Mouse (Mus musculus) midbrain, embryonic 11.5 days (tissue): Measurements from ENCODE around the gene Rbm20. TPM values are rescaled to one million over a fixed set of nuclear protein-coding genes. Genes with fewer than 3 reads are reported as not detected.
A peak's percentile ranks its signal among the peaks of the same experiment; 100 is the strongest.

Source experiments
- ATAC-seq: fragments of 200-750 bp; cut with Nextera tagmentation; 2 replicates; pipeline ENCODE4 v1.8.0; 2017; ENCODE audit warnings: moderate TSS enrichment, moderate library complexity; ENCODE audit not compliant: low FRiP score
- DNase-seq: peaks from one replicate; pipeline ENCODE4 v3.0.0; 2015; ENCODE audit warnings: low spot score; ENCODE audit errors: missing footprints
- H3K27ac ChIP-seq: fragments of 300-500 bp; sonication (generic); 2 replicates; pipeline ENCODE4 v1.5.1; 2014; ENCODE audit warnings: low read depth, low read length
- H3K27me3 ChIP-seq: fragments of 300-500 bp; sonication (generic); 2 replicates; pipeline ENCODE4 v1.6.1; 2014; ENCODE audit warnings: mild to moderate bottlenecking, low read length, moderate library complexity, mixed read lengths; ENCODE audit not compliant: control insufficient read depth, insufficient read depth
- H3K36me3 ChIP-seq: fragments of 300-500 bp; sonication (generic); 2 replicates; pipeline ENCODE4 v1.6.1; 2014; ENCODE audit warnings: mild to moderate bottlenecking, low read length, moderate library complexity, mixed read lengths; ENCODE audit not compliant: control insufficient read depth, insufficient read depth
- H3K4me1 ChIP-seq: fragments of 300-500 bp; sonication (generic); 2 replicates; pipeline ENCODE4 v1.6.1; 2014; ENCODE audit warnings: low read length; ENCODE audit not compliant: control insufficient read depth, insufficient read depth
- H3K4me2 ChIP-seq: fragments of 300-500 bp; sonication (generic); 2 replicates; pipeline ENCODE4 v1.6.1; 2014; ENCODE audit warnings: mild to moderate bottlenecking, moderate library complexity
- H3K4me3 ChIP-seq: fragments of 300-500 bp; sonication (generic); 2 replicates; pipeline ENCODE4 v1.5.1; 2014; ENCODE audit warnings: low read depth, low read length
- H3K9ac ChIP-seq: fragments of 300-500 bp; sonication (generic); 2 replicates; pipeline ENCODE4 v1.6.1; 2014; ENCODE audit warnings: low read length
- H3K9me3 ChIP-seq: fragments of 300-500 bp; sonication (generic); 2 replicates; pipeline ENCODE4 v1.6.1; 2016; ENCODE audit warnings: low read length; ENCODE audit not compliant: control insufficient read depth
- WGBS: fragments of 180-500 bp; shearing (Covaris S2); extraction: QIAGEN DNeasy Blood & Tissue Kit; methylation state at CpG from one replicate; pipeline ENCODE4 v1.1.7; 2014; 5-methylcytosine and 5-hydroxymethylcytosine counted together
- polyA plus RNA-seq: library from polyadenylated mRNA; unstranded; fragments of >200 nt; fragmentation: Nextera tagmentation; extraction: Ambion mirVana; gene quantifications from 2 replicates; pipeline ENCODE4 v1.2.1, GENCODE M21; 2014

Rbm20 gene
- polyA plus RNA-seq, 1 experiment from 2014 or later = 1.0 TPM

DNA sequence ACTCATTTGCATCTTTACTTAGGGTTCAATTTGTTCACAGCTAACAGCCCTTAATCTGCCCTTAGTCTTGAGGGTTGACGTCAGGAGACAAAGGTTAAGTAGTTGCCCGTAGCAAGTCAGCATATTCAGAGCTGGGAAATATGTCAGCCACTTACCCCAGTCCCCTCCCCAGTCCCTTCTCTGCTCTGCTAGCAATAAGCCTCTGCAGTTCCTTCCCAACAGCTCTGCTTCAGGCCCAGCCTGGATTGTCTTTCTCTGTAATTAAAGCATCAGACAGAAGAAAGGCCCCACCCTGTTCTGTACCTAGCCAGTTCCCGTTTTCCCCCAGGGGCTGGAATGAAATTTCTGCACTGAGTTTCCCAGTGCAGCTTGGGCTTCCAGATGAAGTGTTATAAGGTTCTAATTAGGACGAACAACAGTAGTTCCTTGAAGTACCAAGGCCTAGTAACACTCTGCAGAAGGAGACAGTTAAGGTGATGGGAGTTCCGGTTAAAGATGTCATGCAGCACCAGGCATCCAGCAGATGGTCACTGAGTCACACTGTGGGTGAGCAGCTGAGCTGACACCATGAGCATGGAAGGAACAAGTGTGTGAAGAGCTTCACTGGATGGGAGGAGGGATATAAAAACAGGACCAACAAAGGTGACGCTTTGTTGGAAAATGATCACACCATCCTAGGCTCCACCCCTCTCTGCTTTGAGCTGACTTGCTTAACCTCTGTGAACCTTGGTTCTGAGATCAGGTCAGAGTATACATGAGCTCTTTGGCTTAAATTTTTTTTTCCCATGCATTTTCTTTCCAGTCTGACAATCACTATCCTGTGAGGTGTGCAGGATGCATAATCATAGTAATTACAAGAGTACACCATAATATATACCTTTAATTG lies 159.7 kb downstream of the Rbm20 start:
- Histone ChIP-seq H3K27ac (no peak overlapping the region), H3K4me3 (no peak overlapping the region), H3K4me2 (no peak overlapping the region), H3K9me3 (no peaks in the 10 kb centered on the region), H3K36me3 (no peaks in the 10 kb centered on the region), H3K9ac (no peak overlapping the region), H3K4me1 (peaks cover 6% of the 10 kb centered on the region; the same call in 1 of the 2 replicates), H3K27me3 (no peaks in the 10 kb centered on the region; the same call in 1 of the 2 replicates)
- DNase-seq = no peak
- WGBS = 63% methylated on average over 6 of the region's 6 CpGs
- no peak for ATAC-seq

DNA sequence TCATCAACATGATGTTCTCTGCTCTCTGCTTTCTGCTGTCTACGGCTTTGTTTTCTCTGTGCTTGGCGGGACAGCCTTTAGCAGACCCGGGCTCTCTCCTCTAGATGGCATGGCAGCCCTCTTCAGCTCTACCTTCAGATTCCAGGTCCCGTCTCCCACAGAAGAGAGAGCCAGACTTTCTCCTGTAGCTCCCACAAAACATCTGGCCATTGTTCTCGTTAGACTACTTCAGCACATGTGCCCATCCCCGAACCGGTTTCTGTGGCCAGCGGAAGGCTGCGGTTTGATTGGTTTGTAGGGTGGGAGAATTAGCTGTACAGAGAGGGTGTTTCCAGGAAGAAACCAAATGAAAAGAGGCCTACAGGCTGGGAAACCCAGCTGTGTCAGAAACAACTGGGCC lies 161.7 kb downstream of the Rbm20 start:
- Histone ChIP-seq H3K9ac (no peak overlapping the region), H3K4me3 (no peak overlapping the region), H3K27ac (no peak overlapping the region), H3K9me3 (no peaks in the 10 kb centered on the region), H3K4me1 (peaks cover 6% of the 10 kb centered on the region; the same call in 1 of the 2 replicates), H3K4me2 (no peak overlapping the region), H3K36me3 (no peaks in the 10 kb centered on the region), H3K27me3 (no peaks in the 10 kb centered on the region; the same call in 1 of the 2 replicates)
- DNase-seq (no peak), ATAC-seq (no peak)
- WGBS = 75% methylated on average over 9 of the region's 9 CpGs

- Histone ChIP-seq H3K27ac (no peak overlapping the region), H3K4me1 (peaks cover 6% of the 10 kb centered on the region; the same call in 1 of the 2 replicates), H3K4me2 (no peak overlapping the region), H3K9me3 (no peaks in the 10 kb centered on the region), H3K4me3 (no peak overlapping the region), H3K9ac (no peak overlapping the region), H3K27me3 (no peaks in the 10 kb centered on the region; the same call in 1 of the 2 replicates), H3K36me3 (no peaks in the 10 kb centered on the region)
- peak; percentile 58 for ATAC-seq
- DNase-seq = no peak
- 31% methylated on average over 6 of the region's 6 CpGs for WGBS
These were observed 162.7 kb downstream of the Rbm20 start for GRCm38 (mm10) chr19:53839837-53840236.

DNA sequence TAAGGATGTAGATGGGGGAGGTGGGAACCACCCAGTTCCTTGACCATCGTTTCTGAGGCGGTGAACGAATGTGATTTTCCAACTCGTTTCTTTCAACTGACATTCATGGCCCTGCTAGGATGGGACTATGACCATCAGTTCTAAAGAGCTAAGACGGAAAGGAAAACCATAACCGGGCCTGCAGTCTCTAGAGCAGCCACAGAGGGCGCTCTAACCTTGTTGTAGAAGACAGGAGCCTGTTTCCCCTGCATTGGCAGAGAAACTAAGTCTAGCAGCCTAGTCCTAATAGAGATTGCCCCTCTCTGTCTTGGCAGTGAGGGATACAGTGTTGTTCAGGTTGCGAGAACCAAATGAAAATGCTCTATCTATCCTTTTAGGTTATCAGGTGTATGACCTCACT lies 164.8 kb downstream of the Rbm20 start:
- DNase-seq (no peak), ATAC-seq (no peak)
- Histone ChIP-seq H3K9me3 (no peaks in the 10 kb centered on the region), H3K36me3 (no peaks in the 10 kb centered on the region), H3K4me3 (no peak overlapping the region), H3K27ac (no peak overlapping the region), H3K4me2 (no peak overlapping the region), H3K4me1 (peaks cover 6% of the 10 kb centered on the region; the same call in 1 of the 2 replicates), H3K9ac (no peak overlapping the region), H3K27me3 (no peaks in the 10 kb centered on the region; the same call in 1 of the 2 replicates)
- 62% methylated on average over 8 of the region's 8 CpGs for WGBS

GRCm38 (mm10) chr19:53843972-53844371 lies 166.9 kb downstream of the Rbm20 start:
- Histone ChIP-seq H3K4me1 (peaks cover 6% of the 10 kb centered on the region; the same call in 1 of the 2 replicates), H3K36me3 (no peaks in the 10 kb centered on the region), H3K27me3 (no peaks in the 10 kb centered on the region; the same call in 1 of the 2 replicates), H3K9me3 (no peaks in the 10 kb centered on the region), H3K27ac (no peak overlapping the region), H3K4me2 (no peak overlapping the region), H3K9ac (no peak overlapping the region), H3K4me3 (no peak overlapping the region)
- WGBS = 87% methylated on average over 8 of the region's 8 CpGs
- no peak for DNase-seq
- ATAC-seq = no peak

GRCm38 (mm10) chr19:53848272-53848995 lies 171.3 kb downstream of the Rbm20 start:
- 86% methylated on average over 10 of the region's 10 CpGs for WGBS
- no peaks in the 10 kb centered on the region for H3K27me3 ChIP-seq

GRCm38 (mm10) chr19:53850166-53850922 lies 173.2 kb downstream of the Rbm20 start:
- Histone ChIP-seq H3K27ac (no peak overlapping the region), H3K36me3 (no peaks in the 10 kb centered on the region), H3K9me3 (no peaks in the 10 kb centered on the region), H3K4me1 (peaks cover 16% of the 10 kb centered on the region), H3K4me3 (no peak overlapping the region), H3K4me2 (no peak overlapping the region), H3K27me3 (no peaks in the 10 kb centered on the region), H3K9ac (no peak overlapping the region)
- ATAC-seq = no peak
- WGBS = 74% methylated on average over 18 of the region's 18 CpGs
- DNase-seq = no peak

More at GRCm38 (mm10) chr19:53848272-53848995, 171.3 kb downstream of the Rbm20 start:
- no peak overlapping the region for H3K4me2 ChIP-seq
- no peak overlapping the region for H3K9ac ChIP-seq
- no peaks in the 10 kb centered on the region for H3K9me3 ChIP-seq
- H3K4me1 ChIP-seq = peaks cover 14% of the 10 kb centered on the region
- ATAC-seq = no peak
- H3K4me3 ChIP-seq = no peak overlapping the region
- H3K27ac ChIP-seq = no peak overlapping the region
- no peak for DNase-seq
- H3K36me3 ChIP-seq = no peaks in the 10 kb centered on the region

DNA sequence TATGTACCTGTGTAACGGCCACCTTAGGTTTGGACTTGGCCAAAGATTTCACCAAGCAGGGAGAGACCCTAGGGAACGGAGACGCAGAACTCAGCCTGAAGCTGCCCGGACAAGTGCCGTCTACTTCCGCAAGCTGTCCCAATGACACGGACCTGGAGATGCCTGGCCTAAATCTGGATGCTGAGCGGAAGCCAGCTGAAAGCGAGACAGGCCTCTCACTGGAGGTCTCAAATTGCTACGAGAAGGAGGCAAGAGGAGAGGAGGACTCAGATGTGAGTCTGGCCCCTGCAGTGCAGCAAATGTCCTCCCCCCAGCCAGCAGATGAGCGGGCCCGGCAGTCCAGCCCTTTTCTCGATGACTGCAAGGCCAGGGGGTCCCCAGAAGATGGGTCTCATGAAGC lies 174.2 kb downstream of the Rbm20 start:
- no peak for ATAC-seq
- H3K4me1 ChIP-seq = peaks cover 16% of the 10 kb centered on the region
- H3K4me2 ChIP-seq = no peak overlapping the region
- no peak for DNase-seq
- H3K27me3 ChIP-seq = no peaks in the 10 kb centered on the region
- no peaks in the 10 kb centered on the region for H3K9me3 ChIP-seq
- no peaks in the 10 kb centered on the region for H3K36me3 ChIP-seq
- WGBS = 83% methylated on average over 13 of the region's 13 CpGs
- H3K9ac ChIP-seq = no peak overlapping the region
- H3K4me3 ChIP-seq = no peak overlapping the region
- H3K27ac ChIP-seq = no peak overlapping the region
